Mouse (Mus musculus): ENCODE results near the gene Fras1. TPM values are rescaled to one million over a fixed set of nuclear protein-coding genes. Genes with fewer than 3 reads are reported as not detected.

Gene Fras1
- total RNA-seq, 2 experiments from 2014 or later = not detected

DNA sequence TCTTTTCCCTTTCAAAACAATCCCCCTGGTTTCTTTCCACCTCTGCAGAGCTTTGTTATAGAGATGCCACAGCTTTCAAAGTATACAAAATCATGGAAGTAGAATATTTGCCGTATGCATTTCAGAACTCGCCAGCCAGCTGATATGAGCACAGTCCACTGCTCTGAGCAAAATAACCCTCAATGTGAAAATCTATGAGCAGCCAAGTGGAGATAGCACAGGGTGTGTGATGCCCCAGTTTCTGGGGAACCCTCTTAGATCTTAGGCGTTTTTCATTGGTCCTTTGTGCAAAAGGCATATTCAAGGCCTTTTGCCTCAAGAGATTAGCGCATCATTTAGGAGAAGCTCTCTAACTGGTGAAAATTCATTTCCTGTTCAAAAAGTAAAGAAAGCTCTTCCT lies 170.4 kb downstream of the Fras1 start:
- no peak for ATAC-seq (replicated peaks; ENCODE audit: low FRiP score, low TSS enrichment, poor library complexity, severe bottlenecking)

- no peak for ATAC-seq (replicated peaks; ENCODE audit: low FRiP score, low TSS enrichment, poor library complexity, severe bottlenecking)
These were observed 172.2 kb downstream of the Fras1 start for GRCm38 (mm10) chr5:96545994-96546393.

GRCm38 (mm10) chr5:96554940-96555679 lies 181.4 kb downstream of the Fras1 start:
- no peak for ATAC-seq (replicated peaks; ENCODE audit: low FRiP score, low TSS enrichment, poor library complexity, severe bottlenecking)

DNA sequence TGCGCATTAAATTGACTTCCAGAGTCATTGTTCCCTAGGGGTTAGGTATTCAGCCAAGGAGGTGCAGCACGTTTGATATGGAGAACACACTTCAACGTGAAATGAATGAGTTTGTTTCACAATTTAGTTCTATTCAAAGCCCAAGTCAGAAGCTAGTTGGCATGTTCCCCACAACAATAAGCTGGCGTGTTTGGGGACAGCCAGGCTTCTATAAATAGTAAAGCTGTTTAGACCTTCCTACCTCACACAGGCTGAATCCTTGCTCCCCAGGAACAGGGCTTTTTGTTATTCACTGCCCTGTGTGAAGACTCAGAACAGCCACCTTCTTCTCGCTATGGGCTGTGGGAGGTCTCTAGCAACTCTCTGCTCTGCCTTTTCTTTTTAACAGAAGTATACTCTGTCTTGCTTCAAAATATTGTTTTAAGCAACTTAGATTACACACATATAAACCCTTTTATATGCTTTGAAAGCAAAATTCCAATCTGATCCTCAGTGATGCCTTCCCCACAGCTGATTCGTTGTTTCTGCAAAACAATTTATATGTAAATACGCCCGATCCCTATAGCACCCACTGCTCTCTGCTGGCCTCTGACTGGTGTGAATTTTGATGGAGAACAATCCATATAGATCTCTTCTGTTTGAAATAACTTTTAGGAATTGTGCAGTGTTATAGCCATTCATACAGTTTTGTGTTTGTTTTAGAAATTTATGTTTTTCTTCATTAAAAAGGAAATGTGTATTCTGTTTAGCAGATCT lies 184.5 kb downstream of the Fras1 start:
- ATAC-seq (replicated peaks; ENCODE audit: low FRiP score, low TSS enrichment, poor library complexity, severe bottlenecking) = no peak

GRCm38 (mm10) chr5:96574586-96574985 lies 200.8 kb downstream of the Fras1 start:
- ATAC-seq (replicated peaks; ENCODE audit: low FRiP score, low TSS enrichment, poor library complexity, severe bottlenecking) = no peak

DNA sequence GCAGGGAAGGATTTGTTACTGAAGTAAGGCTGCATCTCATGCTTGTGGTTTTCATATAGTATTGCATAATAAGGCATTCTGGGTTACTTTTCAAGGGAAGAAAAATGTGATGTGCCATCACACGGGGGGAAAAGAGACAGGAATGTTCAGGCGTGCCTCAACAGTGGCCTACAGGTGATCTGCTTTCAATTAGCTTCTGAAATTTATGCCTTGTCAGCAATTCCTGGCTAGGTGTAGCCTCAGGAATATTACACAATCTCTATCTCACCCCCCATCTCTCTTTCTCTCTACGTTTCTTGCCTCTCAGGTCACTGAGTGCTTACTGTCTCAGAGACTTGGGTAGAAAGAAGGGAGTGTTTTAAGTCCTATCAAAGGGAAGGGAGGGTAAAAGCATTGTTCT lies 204.9 kb downstream of the Fras1 start:
- no peak for ATAC-seq (replicated peaks; ENCODE audit: low FRiP score, low TSS enrichment, poor library complexity, severe bottlenecking)

DNA sequence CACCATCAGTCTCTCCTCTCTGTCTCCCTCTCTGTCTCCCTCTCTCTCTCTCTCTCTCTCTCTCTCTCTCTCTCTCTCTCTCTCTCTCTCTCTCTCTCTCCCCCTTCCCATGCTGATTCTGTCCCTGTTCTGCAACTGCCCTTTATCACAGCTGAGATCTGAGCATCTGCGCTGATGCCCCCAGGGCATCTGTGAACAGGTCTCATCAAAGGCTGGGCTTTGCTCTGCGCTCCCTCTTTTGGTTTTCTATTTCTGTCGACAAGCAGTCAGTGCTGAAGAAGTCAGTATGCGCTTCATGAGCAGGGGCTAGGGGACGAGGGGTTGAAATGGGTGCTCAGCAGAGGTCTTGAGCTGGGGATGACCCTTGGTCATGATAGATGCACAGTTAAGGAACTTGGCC lies 206.2 kb downstream of the Fras1 start:
- no peak for ATAC-seq (replicated peaks; ENCODE audit: low FRiP score, low TSS enrichment, poor library complexity, severe bottlenecking)

DNA sequence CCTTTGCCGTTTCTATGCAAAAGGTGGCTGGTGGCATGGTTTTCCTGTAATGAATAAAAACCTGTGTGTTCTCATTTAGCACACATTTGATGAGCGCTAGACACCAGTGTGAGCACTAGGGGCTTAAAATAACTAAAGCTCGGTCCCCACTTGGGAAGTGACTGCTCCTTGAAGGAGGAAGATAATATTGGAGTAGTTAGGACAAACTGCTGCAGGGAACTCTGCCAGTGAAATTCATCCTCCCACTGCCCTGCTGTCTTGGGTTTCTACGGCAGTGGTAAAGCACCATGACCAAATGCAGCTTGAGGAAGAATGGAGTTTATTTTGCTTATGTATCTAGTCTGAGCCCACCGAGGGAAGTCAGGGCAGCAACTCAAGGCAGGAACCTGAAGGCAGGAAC lies 211.0 kb downstream of the Fras1 start:
- ATAC-seq (replicated peaks; ENCODE audit: low FRiP score, low TSS enrichment, poor library complexity, severe bottlenecking) = no peak

DNA sequence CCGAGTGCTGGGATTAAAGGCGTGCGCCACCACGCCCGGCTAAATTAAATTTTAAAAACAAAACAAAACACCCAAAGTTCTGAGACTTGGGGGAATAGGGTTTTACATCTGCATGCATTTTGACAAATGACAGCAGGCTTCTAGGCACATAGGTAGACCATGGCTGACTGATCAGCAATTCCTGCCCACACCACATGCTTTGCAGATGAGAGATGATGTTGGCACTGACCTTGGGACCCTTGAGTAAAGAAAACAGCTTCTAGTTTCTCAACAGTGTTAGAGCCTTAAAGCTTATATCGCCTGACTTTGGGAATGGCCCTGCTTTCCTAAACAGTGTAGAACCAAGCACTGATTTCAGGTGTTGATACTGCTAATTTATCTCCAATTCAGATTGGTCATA lies 216.9 kb downstream of the Fras1 start:
- no peak for ATAC-seq (replicated peaks; ENCODE audit: low FRiP score, low TSS enrichment, poor library complexity, severe bottlenecking)

DNA sequence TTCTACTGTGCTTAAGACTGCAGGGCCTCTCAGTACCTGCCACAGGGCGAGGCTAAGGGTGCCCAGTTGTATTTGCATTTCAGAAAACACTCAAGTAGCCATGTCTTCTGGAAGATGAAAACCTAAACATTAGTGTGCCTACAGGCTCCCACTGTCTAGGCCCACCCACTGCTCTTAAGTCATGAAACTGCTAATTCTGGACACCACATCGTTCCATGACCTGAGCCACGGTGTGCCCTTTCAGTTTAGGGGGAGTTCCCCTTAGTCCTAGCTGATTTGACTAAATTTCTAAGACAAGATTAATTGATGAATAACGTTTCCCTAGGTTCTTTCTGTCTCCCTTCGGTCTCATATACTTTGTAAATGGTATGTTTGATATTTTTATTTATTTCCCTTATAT lies 222.0 kb downstream of the Fras1 start:
- no peak for ATAC-seq (replicated peaks; ENCODE audit: low FRiP score, low TSS enrichment, poor library complexity, severe bottlenecking)

DNA sequence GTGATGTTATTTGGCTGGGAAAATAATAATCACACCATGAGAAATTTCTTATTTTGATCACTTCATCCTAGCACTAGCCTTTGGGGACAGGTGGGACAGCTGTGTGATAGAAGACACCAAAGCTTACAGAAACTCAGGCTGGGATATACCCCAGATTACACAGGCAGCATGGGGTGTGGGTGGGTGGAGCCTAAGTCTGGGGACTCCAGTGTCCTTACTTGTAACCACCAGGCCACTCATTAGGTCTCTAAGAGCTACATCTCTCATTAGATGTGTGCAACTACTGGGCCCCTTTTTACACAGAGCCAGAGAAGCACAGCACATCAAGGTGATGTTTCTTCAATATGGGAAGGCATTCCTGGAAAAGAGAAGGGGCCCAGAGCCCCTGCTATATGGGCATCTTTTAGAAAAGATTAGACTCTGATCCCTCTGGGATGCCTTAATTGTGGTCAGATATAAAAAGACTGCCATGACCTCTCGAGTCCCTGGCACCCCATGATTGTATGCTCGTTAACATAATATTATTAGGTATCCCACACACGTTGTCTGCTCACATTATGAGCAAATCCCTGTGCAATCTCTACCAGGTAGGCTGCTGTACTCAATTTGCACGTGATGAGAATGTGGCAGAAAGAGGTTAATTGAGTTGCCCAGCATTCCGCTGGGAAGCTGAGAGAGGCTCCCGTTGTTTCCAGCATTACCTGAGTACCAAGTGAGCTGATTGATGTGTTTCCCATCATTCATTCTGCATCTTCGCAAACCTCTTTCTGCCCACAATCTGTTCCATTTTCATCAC lies 230.4 kb downstream of the Fras1 start:
- no peak for ATAC-seq (replicated peaks; ENCODE audit: low FRiP score, low TSS enrichment, poor library complexity, severe bottlenecking)

DNA sequence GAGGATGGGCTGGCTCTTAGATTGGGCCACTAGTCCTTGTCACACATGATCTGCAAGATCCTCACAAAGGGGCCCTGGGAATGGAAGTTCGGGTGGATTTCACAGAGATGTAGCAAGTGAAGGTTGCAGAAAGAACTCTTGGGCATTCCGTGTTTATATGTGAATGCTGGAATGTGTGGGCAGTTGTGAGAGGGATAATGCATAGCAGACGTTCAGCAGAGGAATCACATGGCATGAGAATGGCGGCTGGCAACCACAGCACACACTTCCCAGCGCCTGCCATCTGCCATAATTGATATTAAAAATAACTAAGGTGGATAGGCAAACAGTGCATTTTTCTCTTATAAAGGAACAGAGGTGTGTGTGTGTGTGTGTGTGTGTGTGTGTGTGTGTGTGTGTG lies 234.3 kb downstream of the Fras1 start:
- no peak for ATAC-seq (replicated peaks; ENCODE audit: low FRiP score, low TSS enrichment, poor library complexity, severe bottlenecking)

- ATAC-seq (replicated peaks; ENCODE audit: low FRiP score, low TSS enrichment, poor library complexity, severe bottlenecking) = no peak
These were observed 235.0 kb downstream of the Fras1 start for GRCm38 (mm10) chr5:96608581-96609280.

DNA sequence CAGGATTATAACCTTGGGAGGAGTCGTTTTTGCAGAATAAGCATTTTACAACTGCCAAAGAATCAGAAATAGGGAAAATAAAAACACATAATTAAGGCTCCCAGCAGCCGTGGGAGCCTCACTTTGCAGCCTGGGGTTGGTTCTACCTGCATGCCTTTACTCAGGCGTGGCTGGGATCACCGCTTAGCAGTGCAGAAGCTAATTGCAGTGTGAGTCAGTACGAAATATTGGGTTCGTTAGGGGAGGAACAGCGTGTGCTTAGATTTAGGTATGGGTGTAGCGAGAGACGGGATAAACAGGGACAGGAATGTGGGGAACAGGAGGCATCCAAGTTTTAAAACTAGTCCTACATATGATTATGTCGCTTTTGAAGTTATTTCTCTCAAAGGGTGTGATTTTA lies 238.3 kb downstream of the Fras1 start:
- no peak for ATAC-seq (replicated peaks; ENCODE audit: low FRiP score, low TSS enrichment, poor library complexity, severe bottlenecking)

DNA sequence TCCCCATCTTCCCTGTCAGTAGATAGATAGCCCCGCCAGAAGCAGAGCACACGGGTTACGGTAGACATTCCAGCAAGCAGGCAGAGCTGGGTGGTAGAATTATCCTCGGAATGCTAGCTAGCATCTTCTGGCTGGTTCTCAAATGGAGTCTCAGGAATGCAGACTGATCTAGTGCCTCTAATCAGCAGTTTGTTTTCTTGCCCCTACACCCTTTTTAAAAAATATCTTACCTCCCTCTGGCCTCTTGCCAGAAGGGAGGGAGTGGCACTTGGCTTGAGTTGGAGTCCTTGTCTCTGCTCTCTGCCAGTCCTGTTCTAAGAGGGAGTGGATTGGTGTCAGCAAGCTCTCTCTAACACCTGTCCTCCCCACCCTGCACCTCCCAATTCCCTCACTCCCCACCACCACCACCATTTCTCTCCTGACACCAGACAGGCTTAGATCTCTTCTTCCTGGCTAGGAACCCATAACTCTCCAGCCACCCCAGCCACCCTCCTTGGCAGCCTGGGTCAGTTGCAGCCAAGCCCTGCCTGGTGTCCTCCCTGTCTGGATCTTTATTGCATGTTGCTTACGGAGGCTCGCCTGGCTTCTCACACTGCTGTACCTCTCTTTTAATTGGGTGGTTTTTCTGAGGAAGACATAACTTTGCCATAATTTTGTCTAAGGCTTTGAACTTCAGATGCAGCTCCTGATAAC lies 243.3 kb downstream of the Fras1 start:
- ATAC-seq (replicated peaks; ENCODE audit: low FRiP score, low TSS enrichment, poor library complexity, severe bottlenecking) = 0 out of 2 replicates have a peak, but pooled peaks have one; percentile 41

- no peak for ATAC-seq (replicated peaks; ENCODE audit: low FRiP score, low TSS enrichment, poor library complexity, severe bottlenecking)
These were observed 244.3 kb downstream of the Fras1 start for GRCm38 (mm10) chr5:96618008-96618407.

DNA sequence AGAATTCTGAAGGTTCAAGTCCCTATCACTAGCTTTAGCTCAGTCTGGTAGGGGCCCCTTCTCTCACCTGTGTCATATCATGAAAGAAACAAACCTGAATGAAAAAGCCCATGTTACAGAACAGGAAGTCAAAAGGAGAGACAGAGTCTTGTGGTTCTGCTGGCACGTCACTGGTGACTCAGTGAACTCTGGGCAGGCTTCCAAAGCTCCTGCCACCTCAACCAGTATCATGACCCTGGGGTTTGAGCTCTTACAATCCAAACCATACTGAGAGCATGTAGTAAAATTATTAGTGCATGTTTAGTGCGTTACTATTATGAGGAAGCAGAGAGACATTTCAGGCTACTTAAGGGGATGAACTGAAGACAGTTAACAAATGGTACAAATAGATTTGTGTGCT lies 246.5 kb downstream of the Fras1 start:
- ATAC-seq (replicated peaks; ENCODE audit: low FRiP score, low TSS enrichment, poor library complexity, severe bottlenecking) = no peak

GRCm38 (mm10) chr5:96620618-96621017 lies 246.9 kb downstream of the Fras1 start:
- ATAC-seq (replicated peaks; ENCODE audit: low FRiP score, low TSS enrichment, poor library complexity, severe bottlenecking) = no peak
